Mouse (Mus musculus) forebrain, embryonic 11.5 days (tissue): ENCODE data around the gene Pcbp3. TPM values are rescaled to one million over a fixed set of nuclear protein-coding genes. Genes with fewer than 3 reads are reported as not detected.

Source experiments
- ATAC-seq: fragments of 200-750 bp; cut with Nextera tagmentation; replicated peaks from 2 replicates; pipeline ENCODE4 v1.8.0; 2017; ENCODE audit warnings: moderate TSS enrichment; ENCODE audit not compliant: low FRiP score
- DNase-seq: peaks from one replicate; pipeline ENCODE4 v3.0.0-alpha.2; 2017; ENCODE audit warnings: low spot score
- H3K27ac ChIP-seq: fragments of 300-500 bp; sonication (generic); 2 replicates; pipeline ENCODE4 v1.5.1; 2014; ENCODE audit warnings: low read depth, low read length
- H3K27me3 ChIP-seq: fragments of 300-500 bp; sonication (generic); 2 replicates; pipeline ENCODE4 v1.6.1; 2014; ENCODE audit warnings: mild to moderate bottlenecking, low read length, mixed read lengths; ENCODE audit not compliant: control insufficient read depth, insufficient read depth
- H3K36me3 ChIP-seq: fragments of 300-500 bp; sonication (generic); 2 replicates; pipeline ENCODE4 v1.6.1; 2014; ENCODE audit warnings: mild to moderate bottlenecking, low read length, moderate library complexity, mixed read lengths; ENCODE audit not compliant: control insufficient read depth, insufficient read depth
- H3K4me1 ChIP-seq: fragments of 300-500 bp; sonication (generic); replicated peaks from 2 replicates; pipeline ENCODE4 v1.6.1; 2014; ENCODE audit warnings: low read length, mixed read lengths; ENCODE audit not compliant: control insufficient read depth, insufficient read depth
- H3K4me2 ChIP-seq: fragments of 300-500 bp; sonication (generic); 2 replicates; pipeline ENCODE4 v1.6.1; 2014; ENCODE audit warnings: low read depth, mild to moderate bottlenecking, low read length, moderate library complexity, mixed read lengths; ENCODE audit not compliant: severe bottlenecking
- H3K4me3 ChIP-seq: fragments of 300-500 bp; sonication (generic); 2 replicates; pipeline ENCODE4 v1.5.1; 2014; ENCODE audit warnings: low read depth, low read length
- H3K9ac ChIP-seq: fragments of 300-500 bp; sonication (generic); 2 replicates; pipeline ENCODE4 v1.6.1; 2014; ENCODE audit warnings: low read length
- H3K9me3 ChIP-seq: fragments of 300-500 bp; sonication (generic); 2 replicates; pipeline ENCODE4 v1.6.1; 2016; ENCODE audit warnings: low read length, mixed read lengths; ENCODE audit not compliant: control insufficient read depth
- WGBS: fragments of 180-500 bp; shearing (Covaris S2); extraction: QIAGEN DNeasy Blood & Tissue Kit; methylation state at CpG from one replicate; pipeline ENCODE4 v1.1.7; 2014; 5-methylcytosine and 5-hydroxymethylcytosine counted together
- polyA plus RNA-seq: library from polyadenylated mRNA; unstranded; fragments of >200 nt; fragmentation: Nextera tagmentation; extraction: Ambion mirVana; gene quantifications from 2 replicates; pipeline ENCODE4 v1.2.1, GENCODE M21; 2014

Pcbp3 gene
- polyA plus RNA-seq, 1 experiment from 2014 or later = 35.4 TPM

- H3K27ac ChIP-seq = no peak overlapping the region
- H3K36me3 ChIP-seq = no peaks in the 10 kb centered on the region
- no peaks in the 10 kb centered on the region; the same call in 1 of the 2 replicates for H3K4me1 ChIP-seq
- peak; percentile 69 for ATAC-seq
- no peak overlapping the region for H3K4me3 ChIP-seq
- H3K9me3 ChIP-seq = no peaks in the 10 kb centered on the region
- DNase-seq = peak; percentile 84
- 15% methylated on average over 17 of the region's 17 CpGs for WGBS
- no peak overlapping the region for H3K9ac ChIP-seq
- 0 out of 2 replicates have a peak overlapping the region, but pooled peaks have one; percentile 16 for H3K4me2 ChIP-seq
- H3K27me3 ChIP-seq = no peaks in the 10 kb centered on the region
Observed at GRCm38 (mm10) chr10:76732881-76733676, 228.6 kb downstream of the Pcbp3 start.

DNA sequence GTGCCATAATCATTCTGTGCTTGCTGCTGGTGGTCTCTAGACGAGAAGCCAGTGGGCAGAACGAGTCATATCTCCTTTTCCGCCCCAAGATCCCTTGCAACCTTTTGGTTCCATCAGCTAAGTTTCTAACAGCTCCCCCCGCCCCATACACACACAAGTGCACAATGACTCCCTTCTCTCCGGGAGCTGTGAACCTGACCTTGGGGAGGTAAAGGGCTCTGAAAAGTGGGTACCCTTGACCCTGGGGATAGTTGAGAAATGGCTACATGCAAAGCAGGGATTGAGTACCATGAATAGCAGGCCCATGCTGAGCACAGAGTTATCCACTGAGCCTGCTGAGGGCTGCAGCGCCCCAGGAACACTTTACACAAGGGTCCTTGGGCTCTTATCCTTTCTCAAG, 229.3 kb downstream of the Pcbp3 start:
- 71% methylated on average over 6 of the region's 6 CpGs for WGBS
- no peaks in the 10 kb centered on the region; the same call in 1 of the 2 replicates for H3K4me1 ChIP-seq
- H3K27ac ChIP-seq = no peak overlapping the region

GRCm38 (mm10) chr10:76731621-76732239, 230.0 kb downstream of the Pcbp3 start:
- ATAC-seq (no peak), DNase-seq (no peak)
- H3K9ac ChIP-seq = no peak overlapping the region
- no peak overlapping the region for H3K27ac ChIP-seq
- H3K4me2 ChIP-seq = no peak overlapping the region
- no peaks in the 10 kb centered on the region for H3K9me3 ChIP-seq
- no peaks in the 10 kb centered on the region; the same call in 1 of the 2 replicates for H3K4me1 ChIP-seq
- no peak overlapping the region for H3K4me3 ChIP-seq
- H3K27me3 ChIP-seq = no peaks in the 10 kb centered on the region
- 78% methylated on average over 20 of the region's 20 CpGs for WGBS
- no peaks in the 10 kb centered on the region for H3K36me3 ChIP-seq

More for the DNA sequence above, 229.3 kb downstream of the Pcbp3 start:
- no peak for ATAC-seq
- H3K36me3 ChIP-seq = no peaks in the 10 kb centered on the region
- no peak overlapping the region for H3K9ac ChIP-seq
- no peak overlapping the region for H3K4me3 ChIP-seq
- no peak for DNase-seq
- H3K4me2 ChIP-seq = no peak overlapping the region
- H3K9me3 ChIP-seq = no peaks in the 10 kb centered on the region
- H3K27me3 ChIP-seq = no peaks in the 10 kb centered on the region

GRCm38 (mm10) chr10:76729631-76730620, 231.8 kb downstream of the Pcbp3 start:
- H3K4me1 ChIP-seq = no peaks in the 10 kb centered on the region; the same call in 1 of the 2 replicates
- H3K27ac ChIP-seq = no peak overlapping the region
- ATAC-seq = no peak
- H3K9ac ChIP-seq = no peak overlapping the region
- H3K36me3 ChIP-seq = no peaks in the 10 kb centered on the region
- H3K27me3 ChIP-seq = no peaks in the 10 kb centered on the region
- no peak overlapping the region for H3K4me3 ChIP-seq
- no peaks in the 10 kb centered on the region for H3K9me3 ChIP-seq
- 82% methylated on average over 19 of the region's 19 CpGs for WGBS
- H3K4me2 ChIP-seq = no peak overlapping the region
- no peak for DNase-seq

DNA sequence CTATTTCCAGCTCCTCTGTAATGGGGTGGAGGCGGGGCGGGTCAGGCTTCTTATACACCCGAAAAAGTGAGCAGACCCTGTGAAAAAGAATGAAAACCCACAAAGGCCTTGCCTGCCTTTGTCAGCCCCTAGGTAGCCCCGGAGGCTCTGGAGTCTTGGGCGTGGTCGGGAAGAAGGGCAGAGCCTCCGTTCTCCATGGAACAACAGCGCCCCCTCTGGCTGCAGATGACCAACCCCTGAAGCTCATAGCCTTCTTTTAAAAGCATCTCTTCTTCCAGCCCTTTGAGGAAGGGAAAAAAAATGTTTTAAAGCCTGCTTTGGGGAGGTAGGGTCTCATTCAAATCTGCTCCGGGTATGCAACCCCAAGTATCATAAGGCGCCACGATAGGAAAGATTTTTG, 233.3 kb downstream of the Pcbp3 start:
- Histone ChIP-seq H3K4me1 (no peaks in the 10 kb centered on the region; the same call in 1 of the 2 replicates), H3K4me2 (no peak overlapping the region), H3K9me3 (no peaks in the 10 kb centered on the region), H3K36me3 (no peaks in the 10 kb centered on the region), H3K4me3 (no peak overlapping the region), H3K9ac (0 out of 2 replicates have a peak overlapping the region, but pooled peaks have one; percentile 3), H3K27me3 (no peaks in the 10 kb centered on the region), H3K27ac (no peak overlapping the region)
- ATAC-seq (no peak), DNase-seq (peak; percentile 87)
- WGBS = 20% methylated on average over 11 of the region's 11 CpGs

DNA sequence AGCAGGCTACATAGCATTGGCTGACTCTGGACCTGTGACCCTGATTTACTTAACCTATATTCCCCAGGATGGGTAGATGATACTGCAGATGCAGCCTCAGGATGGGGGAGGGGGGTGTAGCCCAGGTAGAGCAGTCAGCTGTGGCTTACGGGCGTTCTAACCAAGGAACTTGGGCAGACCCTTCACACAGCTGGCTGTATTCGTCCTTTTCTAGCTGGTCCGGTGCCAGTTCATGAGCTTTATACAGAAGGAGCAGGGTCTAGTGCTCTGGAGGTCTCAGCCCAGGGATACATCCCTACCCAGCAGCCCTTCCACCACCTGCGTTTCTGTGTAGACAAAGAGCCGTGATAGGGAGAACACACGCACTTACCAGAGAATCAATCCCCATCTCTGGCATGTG, 234.4 kb downstream of the Pcbp3 start:
- no peaks in the 10 kb centered on the region for H3K27me3 ChIP-seq
- H3K36me3 ChIP-seq = no peaks in the 10 kb centered on the region
- no peak for ATAC-seq
- H3K4me1 ChIP-seq = no peaks in the 10 kb centered on the region
- no peak for DNase-seq
- no peak overlapping the region for H3K27ac ChIP-seq
- no peak overlapping the region for H3K4me3 ChIP-seq
- no peak overlapping the region for H3K4me2 ChIP-seq
- WGBS = 87% methylated on average over 7 of the region's 7 CpGs
- H3K9me3 ChIP-seq = no peaks in the 10 kb centered on the region
- no peak overlapping the region for H3K9ac ChIP-seq

DNA sequence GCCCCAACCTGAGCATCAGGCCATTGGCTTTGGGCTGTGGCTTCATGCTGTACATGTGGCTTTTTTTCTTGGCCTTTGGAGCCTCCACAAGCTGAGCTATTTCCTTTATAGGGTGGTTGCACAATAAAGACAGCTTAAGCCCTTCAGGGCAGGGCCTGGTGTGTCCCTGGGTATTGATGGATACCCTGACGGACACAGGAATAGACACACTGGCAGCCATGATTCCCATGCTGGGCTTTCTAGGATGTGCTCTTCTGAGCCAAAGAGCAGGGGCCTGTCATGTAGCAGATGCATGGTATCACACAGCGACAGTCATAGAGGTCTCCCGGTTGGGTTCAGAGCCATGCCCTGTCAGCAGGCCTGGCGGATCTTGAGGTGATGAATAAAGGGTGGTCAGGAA, 234.8 kb downstream of the Pcbp3 start:
- Histone ChIP-seq H3K9ac (no peak overlapping the region), H3K27ac (no peak overlapping the region), H3K27me3 (no peaks in the 10 kb centered on the region), H3K9me3 (no peaks in the 10 kb centered on the region), H3K4me3 (no peak overlapping the region), H3K4me1 (no peaks in the 10 kb centered on the region), H3K36me3 (no peaks in the 10 kb centered on the region), H3K4me2 (no peak overlapping the region)
- no peak for DNase-seq
- no peak for ATAC-seq
- 91% methylated on average over 4 of the region's 4 CpGs for WGBS

DNA sequence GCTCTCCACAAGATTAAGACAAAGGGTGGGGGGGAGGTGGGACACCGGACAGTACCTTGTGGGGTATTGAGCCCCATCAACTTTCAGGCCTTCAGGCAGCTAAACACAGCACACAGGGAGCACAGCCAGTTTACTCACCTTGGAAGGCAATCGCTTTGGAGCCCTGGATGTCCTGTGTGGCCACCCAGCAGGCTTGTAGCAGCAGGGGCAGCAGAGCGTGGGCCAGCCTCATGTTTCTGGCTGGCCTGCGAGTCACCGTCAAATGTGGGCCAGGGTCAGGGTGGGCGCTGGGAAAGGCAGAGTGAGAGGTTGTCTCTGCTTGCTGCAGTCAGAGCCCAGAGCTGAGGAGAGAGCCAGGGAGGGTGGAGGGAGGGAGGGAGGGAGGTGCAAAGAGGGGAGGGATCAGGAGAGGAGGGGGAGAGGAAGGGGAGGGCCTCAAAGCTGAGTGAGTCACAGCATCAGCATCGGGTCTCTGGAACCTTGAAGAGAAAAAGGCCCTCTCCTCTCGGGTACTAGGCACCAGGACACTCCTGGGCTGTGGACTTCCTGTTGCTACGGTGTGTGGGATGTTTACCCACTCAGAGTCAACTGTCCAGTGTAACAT, 235.9 kb downstream of the Pcbp3 start, which contains the start of gene Col6a1:
Col6a1 (minus strand) TSS at position 487 of the 604 bp plus-strand sequence.
- Histone ChIP-seq H3K27me3 (no peaks in the 10 kb centered on the region), H3K36me3 (no peaks in the 10 kb centered on the region), H3K4me2 (no peak within 1 kb of the TSS), H3K4me3 (no peak within 1 kb of the TSS), H3K27ac (no peak within 1 kb of the TSS), H3K9ac (no peak within 1 kb of the TSS), H3K9me3 (no peaks in the 10 kb centered on the region), H3K4me1 (no peaks in the 10 kb centered on the region)
- DNase-seq (no peak), ATAC-seq (no peak)
- 35% methylated on average over 9 of the region's 9 CpGs for WGBS
